Mouse (Mus musculus): ENCODE results near the gene Tmed2. TPM values are rescaled to one million over a fixed set of nuclear protein-coding genes. Genes with fewer than 3 reads are reported as not detected.
"Not testable (repeated sequence)": the region's sequence is repeated elsewhere in the genome, so short reads cannot be mapped to it uniquely, and the experiment has no call there.

The Tmed2 gene
- polyA plus RNA-seq, 1 experiment from 2014 or later: 815 TPM

- Histone ChIP-seq H3K36me3 (ENCODE audit: inconsistent target) (no peaks in the 10 kb centered on the region), H3K4me3 (ENCODE audit: inconsistent target) (no peak overlapping the region), H3K27ac (no peak overlapping the region), H3K79me2 (ENCODE audit: inconsistent target) (no peaks in the 10 kb centered on the region)
- WGBS (ENCODE audit: missing documents): 86% methylated on average over 5 of the region's 5 CpGs
These were observed 5.5 kb upstream of the Tmed2 start for GRCm38 (mm10) chr5:124535016-124535415.

- Histone ChIP-seq H3K4me3 (ENCODE audit: inconsistent target) (no peak overlapping the region), H3K79me2 (ENCODE audit: inconsistent target) (peaks cover 5% of the 10 kb centered on the region), H3K27ac (no peak overlapping the region), H3K36me3 (ENCODE audit: inconsistent target) (no peaks in the 10 kb centered on the region)
- 20% methylated on average over 17 of the region's 17 CpGs for WGBS (ENCODE audit: missing documents)
These were observed 3.7 kb upstream of the Tmed2 start for GRCm38 (mm10) chr5:124536776-124537175.

GRCm38 (mm10) chr5:124538813-124539792 is 1.4 kb upstream of the Tmed2 start:
- Histone ChIP-seq H3K79me2 (ENCODE audit: inconsistent target) (peaks cover 29% of the 10 kb centered on the region), H3K27ac (no peak overlapping the region), H3K4me3 (ENCODE audit: inconsistent target) (no peak overlapping the region), H3K36me3 (ENCODE audit: inconsistent target) (peaks cover 16% of the 10 kb centered on the region; the same call in 1 of the 2 replicates)
- WGBS (ENCODE audit: missing documents): 72% methylated on average over 9 of the region's 16 CpGs

GRCm38 (mm10) chr5:124539905-124540304 is 590 bp upstream of the Tmed2 start:
- peak overlapping the region; percentile 55 for H3K27ac ChIP-seq
- H3K4me3 ChIP-seq (ENCODE audit: inconsistent target): no peak overlapping the region; the same call in 1 of the 2 replicates
- H3K36me3 ChIP-seq (ENCODE audit: inconsistent target): peaks cover 23% of the 10 kb centered on the region
- WGBS (ENCODE audit: missing documents): 76% methylated on average over 4 of the region's 4 CpGs
- H3K79me2 ChIP-seq (ENCODE audit: inconsistent target): peaks cover 37% of the 10 kb centered on the region

- H3K79me2 ChIP-seq (ENCODE audit: inconsistent target): peaks cover 48% of the 10 kb centered on the region
- H3K36me3 ChIP-seq (ENCODE audit: inconsistent target): peaks cover 33% of the 10 kb centered on the region
- H3K4me3 ChIP-seq (ENCODE audit: inconsistent target): peak overlapping the region; percentile 59
- WGBS (ENCODE audit: missing documents): 1% methylated on average over 70 of the region's 89 CpGs
- peak overlapping the region; percentile 37 for H3K27ac ChIP-seq
These were observed 558 bp downstream of the Tmed2 start for GRCm38 (mm10) chr5:124540905-124541601.

- H3K27ac ChIP-seq: peak overlapping the region; percentile 37
These were observed 1.1 kb downstream of the Tmed2 start for GRCm38 (mm10) chr5:124541602-124541973.

GRCm38 (mm10) chr5:124550737-124551136 is 10.2 kb downstream of the Tmed2 start:
- Histone ChIP-seq H3K79me2 (ENCODE audit: inconsistent target) (peaks cover 41% of the 10 kb centered on the region), H3K36me3 (ENCODE audit: inconsistent target) (peaks cover 33% of the 10 kb centered on the region)
- WGBS (ENCODE audit: missing documents): 100% methylated on average over 1 of the region's 4 CpGs
- H3K27ac ChIP-seq; H3K4me3 ChIP-seq (ENCODE audit: inconsistent target): not testable (repeated sequence)

More at GRCm38 (mm10) chr5:124541602-124541973, 1.1 kb downstream of the Tmed2 start:
- H3K36me3 ChIP-seq (ENCODE audit: inconsistent target): peaks cover 39% of the 10 kb centered on the region
- peaks cover 53% of the 10 kb centered on the region for H3K79me2 ChIP-seq (ENCODE audit: inconsistent target)
- WGBS (ENCODE audit: missing documents): 13% methylated on average over 8 of the region's 8 CpGs
- peak overlapping the region; percentile 59 for H3K4me3 ChIP-seq (ENCODE audit: inconsistent target)

GRCm38 (mm10) chr5:124551349-124552093 is 11.0 kb downstream of the Tmed2 start:
- peaks cover 33% of the 10 kb centered on the region for H3K79me2 ChIP-seq (ENCODE audit: inconsistent target)
- peak overlapping the region; percentile 38 for H3K27ac ChIP-seq
- H3K4me3 ChIP-seq (ENCODE audit: inconsistent target): peak overlapping the region; percentile 71
- peaks cover 33% of the 10 kb centered on the region for H3K36me3 ChIP-seq (ENCODE audit: inconsistent target)
- WGBS (ENCODE audit: missing documents): 40% methylated on average over 5 of the region's 5 CpGs

- Histone ChIP-seq H3K79me2 (ENCODE audit: inconsistent target) (peaks cover 27% of the 10 kb centered on the region), H3K4me3 (ENCODE audit: inconsistent target) (peak overlapping the region; percentile 71), H3K27ac (peak overlapping the region; percentile 38), H3K36me3 (ENCODE audit: inconsistent target) (peaks cover 35% of the 10 kb centered on the region)
- 11% methylated on average over 9 of the region's 9 CpGs for WGBS (ENCODE audit: missing documents)
These were observed 11.6 kb downstream of the Tmed2 start for GRCm38 (mm10) chr5:124552094-124552472.

GRCm38 (mm10) chr5:124552558-124553307 is 12.2 kb downstream of the Tmed2 start, which contains the start of gene Ddx55:
Ddx55 (plus strand) TSS chr5:124552864.
- peaks cover 33% of the 10 kb centered on the region for H3K36me3 ChIP-seq (ENCODE audit: inconsistent target)
- 2% methylated on average over 56 of the region's 66 CpGs for WGBS (ENCODE audit: missing documents)

GRCm38 (mm10) chr5:124553607-124554006 is 13.1 kb downstream of the Tmed2 start:
- H3K27ac ChIP-seq: no peak overlapping the region
- 86% methylated on average over 6 of the region's 6 CpGs for WGBS (ENCODE audit: missing documents)
- peaks cover 32% of the 10 kb centered on the region for H3K36me3 ChIP-seq (ENCODE audit: inconsistent target)
- peaks cover 12% of the 10 kb centered on the region; the same call in 1 of the 2 replicates for H3K79me2 ChIP-seq (ENCODE audit: inconsistent target)
- H3K4me3 ChIP-seq (ENCODE audit: inconsistent target): peak overlapping the region; percentile 71; the same call in 1 of the 2 replicates

More at GRCm38 (mm10) chr5:124552558-124553307, 12.2 kb downstream of the Tmed2 start, which contains the start of gene Ddx55:
- H3K4me3 ChIP-seq (ENCODE audit: inconsistent target): peak within 1 kb of the TSS; percentile 71
- peaks cover 21% of the 10 kb centered on the region for H3K79me2 ChIP-seq (ENCODE audit: inconsistent target)
- peak within 1 kb of the TSS; percentile 38 for H3K27ac ChIP-seq

- H3K4me3 ChIP-seq (ENCODE audit: inconsistent target): no peak overlapping the region
- H3K79me2 ChIP-seq (ENCODE audit: inconsistent target): peaks cover 9% of the 10 kb centered on the region; the same call in 1 of the 2 replicates
- H3K27ac ChIP-seq: no peak overlapping the region
- peaks cover 44% of the 10 kb centered on the region; the same call in 1 of the 2 replicates for H3K36me3 ChIP-seq (ENCODE audit: inconsistent target)
- 40% methylated on average over 1 of the region's 1 CpGs for WGBS (ENCODE audit: missing documents)
These were observed 14.7 kb downstream of the Tmed2 start for GRCm38 (mm10) chr5:124555145-124555544.

GRCm38 (mm10) chr5:124571068-124571467 is 30.6 kb downstream of the Tmed2 start:
- 93% methylated on average over 12 of the region's 12 CpGs for WGBS (ENCODE audit: missing documents)
- H3K79me2 ChIP-seq (ENCODE audit: inconsistent target): no peaks in the 10 kb centered on the region
- H3K27ac ChIP-seq: no peak overlapping the region
- peaks cover 96% of the 10 kb centered on the region for H3K36me3 ChIP-seq (ENCODE audit: inconsistent target)
- no peak overlapping the region for H3K4me3 ChIP-seq (ENCODE audit: inconsistent target)

Measured in macrophage (primary cell).